Mouse (Mus musculus) limb, embryonic 14.5 days (tissue): ENCODE results near the gene Med6. TPM values are rescaled to one million over a fixed set of nuclear protein-coding genes. Genes with fewer than 3 reads are reported as not detected.

ENCODE experiments used
- ATAC-seq: fragments of 200-750 bp; cut with Nextera tagmentation; 2 replicates; pipeline ENCODE4 v1.8.0; 2017; ENCODE audit warnings: low read depth, moderate number of reproducible peaks, moderate TSS enrichment; ENCODE audit not compliant: low FRiP score
- DNase-seq: peaks from one replicate; pipeline ENCODE4 v3.0.0-alpha.2; 2015; ENCODE audit warnings: low spot score
- H3K27ac ChIP-seq: fragments of 300-500 bp; sonication (generic); replicated peaks from 2 replicates; pipeline ENCODE4 v1.5.1; 2014; ENCODE audit warnings: low read depth, mild to moderate bottlenecking, low read length, moderate library complexity, mixed read lengths
- H3K27me3 ChIP-seq: fragments of 300-500 bp; sonication (generic); 2 replicates; pipeline ENCODE4 v1.6.1; 2014; ENCODE audit warnings: low read length, mixed read lengths; ENCODE audit not compliant: control insufficient read depth, insufficient read depth
- H3K36me3 ChIP-seq: fragments of 300-500 bp; sonication (generic); 2 replicates; pipeline ENCODE4 v1.6.1; 2014; ENCODE audit warnings: mild to moderate bottlenecking, low read length, moderate library complexity, mixed read lengths; ENCODE audit not compliant: control insufficient read depth, insufficient read depth
- H3K4me1 ChIP-seq: fragments of 300-500 bp; sonication (generic); 2 replicates; pipeline ENCODE4 v1.6.1; 2014; ENCODE audit warnings: antibody characterized with exemption, low read length, mixed read lengths; ENCODE audit not compliant: control insufficient read depth, insufficient read depth
- H3K4me2 ChIP-seq: fragments of 300-500 bp; sonication (generic); replicated peaks from 2 replicates; pipeline ENCODE4 v1.6.1; 2014; ENCODE audit warnings: low read depth, mild to moderate bottlenecking, low read length, moderate library complexity; ENCODE audit not compliant: severe bottlenecking
- H3K4me3 ChIP-seq: fragments of 300-500 bp; sonication (generic); replicated peaks from 2 replicates; pipeline ENCODE4 v1.5.1; 2014; ENCODE audit warnings: low read length
- H3K9ac ChIP-seq: fragments of 300-500 bp; sonication (generic); 2 replicates; pipeline ENCODE4 v1.6.1; 2014; ENCODE audit warnings: mild to moderate bottlenecking, low read depth, low read length, moderate library complexity; ENCODE audit not compliant: severe bottlenecking
- H3K9me3 ChIP-seq: fragments of 300-500 bp; sonication (generic); 2 replicates; pipeline ENCODE4 v1.6.1; 2016; ENCODE audit warnings: low read length; ENCODE audit not compliant: control insufficient read depth
- POLR2A ChIP-seq: fragments of 200-500 bp; IDR thresholded peaks from 2 replicates; pipeline ENCODE4 v1.8.0; 2012; ENCODE audit warnings: inconsistent platforms, mild to moderate bottlenecking, moderate library complexity, borderline replicate concordance; ENCODE audit not compliant: insufficient read depth, insufficient read length; ENCODE audit errors: extremely low read depth
- WGBS: fragments of 180-500 bp; shearing (Covaris S2); extraction: QIAGEN DNeasy Blood & Tissue Kit; methylation state at CpG from one replicate; pipeline ENCODE4 v1.1.7; 2014; 5-methylcytosine and 5-hydroxymethylcytosine counted together
- polyA plus RNA-seq, 2 experiments: library from polyadenylated mRNA; depleted of rRNA in 1 of 2; stranded (reverse) in 1 of 2; unstranded in 1 of 2; fragments of >200 nt; fragmentation: Nextera tagmentation in 1 of 2; extraction: Ambion mirVana in 1 of 2; gene quantifications; 2 replicates each; pipeline versions ENCODE4 v1.2.1 to v1.2.3; 2012 to 2014

The Med6 gene
- 49.4 and 57.5 TPM in 2 replicates for polyA plus RNA-seq (2012; rRNA removed)
- 72.6 and 73.1 TPM in 2 replicates for polyA plus RNA-seq (2014; fragmentation: Nextera tagmentation; extraction: Ambion mirVana)

DNA sequence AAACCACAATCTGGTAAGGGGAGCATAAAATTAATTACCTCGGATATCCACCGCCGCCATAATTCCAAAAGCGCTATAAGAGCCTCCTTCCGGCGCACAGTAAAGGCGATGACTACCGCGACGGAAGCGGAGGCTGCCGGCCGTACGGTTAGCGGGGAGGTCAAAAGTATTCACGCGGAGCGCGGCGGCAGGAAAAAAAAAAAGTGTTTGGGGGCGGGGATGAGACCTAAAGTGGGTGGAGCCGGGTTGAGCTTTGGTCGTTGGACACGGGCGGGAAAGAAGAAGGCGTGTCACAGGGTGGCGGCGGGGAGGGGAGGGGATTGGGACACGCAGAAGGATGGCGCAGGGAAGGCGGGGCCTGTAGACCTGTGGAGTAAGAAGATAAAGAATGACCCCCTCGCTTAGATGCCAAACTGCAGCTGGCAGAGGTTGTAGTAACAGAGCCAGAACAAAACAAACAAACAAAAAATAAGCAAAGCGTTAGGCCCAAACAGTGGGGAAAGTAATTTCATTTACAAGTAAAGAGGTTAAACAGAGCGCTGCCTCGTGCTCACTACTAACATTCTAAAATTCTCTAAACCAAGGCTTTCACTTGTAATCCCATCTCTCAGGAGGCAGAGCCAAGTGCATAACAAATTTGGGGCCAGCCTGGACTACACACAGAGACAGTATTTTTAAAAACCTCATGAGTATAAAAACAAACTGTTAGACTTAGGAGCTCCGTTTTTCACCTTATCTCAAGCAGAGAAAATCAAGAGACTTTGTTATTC is at the start of gene Med6:
Gene Med6, minus strand, starts transcription at position 107 of the 770 bp plus-strand sequence.
- H3K4me1 ChIP-seq, result peaks cover 7% of the 10 kb centered on the region
- peak within 1 kb of the TSS; percentile 67 for H3K9ac ChIP-seq
- H3K27ac ChIP-seq, result 0 out of 2 replicates have a peak within 1 kb of the TSS, but pooled peaks have one; percentile 39
- peak within 1 kb of the TSS; percentile 68 for H3K4me3 ChIP-seq
- WGBS, result 5% methylated on average over 36 of the region's 36 CpGs
- no peaks in the 10 kb centered on the region for H3K27me3 ChIP-seq
- peaks cover 10% of the 10 kb centered on the region for H3K36me3 ChIP-seq
- TF ChIP-seq POLR2A, result no peak
- DNase-seq, result peak; percentile 95
- peak; percentile 97 for ATAC-seq
- H3K4me2 ChIP-seq, result peak within 1 kb of the TSS; percentile 59
- H3K9me3 ChIP-seq, result no peaks in the 10 kb centered on the region

DNA sequence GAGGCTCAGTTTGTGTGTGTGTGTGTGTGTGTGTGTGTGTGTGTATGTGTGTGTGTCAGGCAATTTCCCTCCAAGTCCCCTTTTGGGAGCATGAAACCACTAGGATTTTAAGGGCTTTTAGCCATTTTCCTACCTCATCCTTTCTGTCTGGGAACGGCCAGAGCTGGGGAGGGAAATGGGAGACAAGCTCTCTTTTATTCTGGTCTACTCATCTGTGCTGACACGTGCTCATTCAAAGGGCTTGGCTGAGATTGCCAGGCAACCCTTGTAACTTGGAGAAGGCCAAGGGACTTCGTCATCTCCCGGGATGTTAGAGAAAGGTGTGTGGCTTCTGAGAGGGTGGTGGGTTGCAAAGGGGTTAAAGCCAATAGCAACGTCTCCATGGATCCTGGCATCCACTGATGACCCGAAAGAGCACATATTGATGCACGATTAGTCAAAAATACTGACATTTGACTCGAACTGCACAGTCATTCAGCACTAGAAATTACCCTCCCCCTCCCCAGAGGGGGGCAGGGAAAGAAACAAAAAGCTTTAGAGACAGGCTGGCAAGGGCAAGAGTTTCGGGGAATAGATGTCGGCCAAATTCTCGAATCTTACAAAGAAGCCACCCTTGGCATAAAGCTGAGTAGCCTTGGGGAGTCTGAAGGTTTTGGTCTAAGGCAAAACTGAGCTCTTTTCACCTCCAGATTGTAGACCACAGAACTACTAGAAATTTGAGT is 47.7 kb upstream of the Med6 start:
- TF ChIP-seq POLR2A, result no peak
- no peak overlapping the region for H3K4me2 ChIP-seq
- no peak overlapping the region for H3K27ac ChIP-seq
- H3K9ac ChIP-seq, result no peak overlapping the region
- H3K4me3 ChIP-seq, result no peak overlapping the region
- no peak for ATAC-seq
- no peak for DNase-seq
- no peaks in the 10 kb centered on the region for H3K36me3 ChIP-seq
- 75% methylated on average over 11 of the region's 11 CpGs for WGBS
- no peaks in the 10 kb centered on the region for H3K9me3 ChIP-seq
- H3K27me3 ChIP-seq, result no peaks in the 10 kb centered on the region
- no peaks in the 10 kb centered on the region for H3K4me1 ChIP-seq

DNA sequence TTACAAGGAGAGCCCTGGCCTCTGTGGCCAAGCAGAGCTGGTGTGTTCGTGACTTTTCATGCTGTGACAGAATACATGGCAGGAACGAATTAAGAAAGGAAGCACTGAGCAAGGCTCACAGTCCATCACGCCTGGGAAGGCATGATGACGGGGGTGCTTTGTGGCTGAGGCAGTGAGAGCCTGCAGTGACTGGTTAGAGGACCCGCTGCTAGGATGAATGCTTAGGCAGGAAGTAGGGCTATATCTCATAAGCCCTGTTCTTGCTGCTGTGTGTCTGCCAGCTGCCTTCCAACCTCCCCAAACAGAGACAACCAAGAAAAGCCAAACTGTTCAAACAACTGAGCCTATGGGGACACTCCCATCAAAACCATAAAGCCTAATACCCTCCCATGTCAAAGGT is 45.8 kb upstream of the Med6 start:
- no peaks in the 10 kb centered on the region for H3K4me1 ChIP-seq
- ATAC-seq (no peak), DNase-seq (no peak)
- TF ChIP-seq POLR2A, result no peak
- H3K27me3 ChIP-seq, result no peaks in the 10 kb centered on the region
- no peak overlapping the region for H3K9ac ChIP-seq
- H3K27ac ChIP-seq, result no peak overlapping the region
- no peak overlapping the region for H3K4me3 ChIP-seq
- WGBS, result 61% methylated on average over 5 of the region's 5 CpGs
- H3K36me3 ChIP-seq, result no peaks in the 10 kb centered on the region
- H3K4me2 ChIP-seq, result no peak overlapping the region
- H3K9me3 ChIP-seq, result no peaks in the 10 kb centered on the region

DNA sequence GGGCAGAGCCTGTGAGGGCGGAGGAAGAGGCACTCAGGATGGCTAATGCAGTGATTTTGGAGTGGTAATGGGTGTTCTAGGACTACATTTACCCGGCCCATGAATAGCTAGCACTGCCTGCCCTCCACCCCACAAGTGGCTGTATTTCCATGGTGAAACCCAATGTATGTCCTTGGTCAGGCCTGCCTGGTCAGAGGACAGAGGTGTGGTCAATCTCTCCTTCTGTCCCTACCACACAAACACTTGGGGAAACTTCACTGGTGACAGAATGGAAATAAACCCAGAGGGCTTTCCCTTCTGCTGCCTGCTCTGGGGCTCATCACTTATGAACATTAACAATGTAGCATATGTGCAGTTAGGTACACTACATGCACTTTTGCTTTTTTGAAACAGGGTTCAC is 38.4 kb upstream of the Med6 start:
- WGBS, result 70% methylated on average over 2 of the region's 2 CpGs

DNA sequence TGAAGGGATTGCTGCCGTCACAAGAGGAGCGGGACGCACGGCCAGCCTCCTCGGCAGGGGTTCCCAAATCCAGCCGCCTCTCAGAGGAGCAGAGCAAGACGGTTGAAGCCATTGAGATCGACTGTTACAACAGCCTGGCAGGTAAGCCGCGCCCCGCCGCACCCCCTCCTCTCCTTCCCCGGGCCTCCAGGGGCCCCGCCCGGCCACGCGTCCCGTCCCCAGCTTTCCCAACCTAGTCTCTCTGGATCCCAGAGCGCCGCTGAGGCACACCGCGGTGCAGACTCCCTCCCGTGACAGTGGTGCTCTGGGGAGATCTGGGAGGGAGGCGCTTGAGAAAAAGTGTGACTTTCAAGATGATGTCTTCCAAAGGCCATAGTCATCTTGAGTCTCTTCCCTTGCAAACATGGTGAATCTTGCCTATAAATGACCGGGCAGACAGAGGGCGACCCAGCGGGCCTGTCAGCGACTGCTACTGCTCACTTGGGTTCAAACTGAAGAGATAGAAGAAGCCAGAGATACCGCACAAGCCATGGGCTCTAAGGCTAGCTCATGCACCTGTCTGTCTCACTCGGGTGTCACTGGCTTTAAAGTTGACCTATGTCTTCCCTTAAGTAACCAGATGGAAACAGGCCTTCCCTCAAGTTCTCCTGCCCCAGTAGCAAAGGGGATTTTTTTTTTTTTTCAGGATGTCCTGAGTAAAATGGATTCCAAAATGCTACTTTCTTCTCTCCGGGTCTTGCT is 37.0 kb upstream of the Med6 start:
- Histone ChIP-seq H3K27me3 (peaks cover 52% of the 10 kb centered on the region), H3K27ac (no peak overlapping the region), H3K9me3 (no peaks in the 10 kb centered on the region), H3K4me1 (no peaks in the 10 kb centered on the region; the same call in 1 of the 2 replicates), H3K9ac (peak overlapping the region; percentile 55), H3K4me3 (peak overlapping the region; percentile 53), H3K4me2 (peak overlapping the region; percentile 97), H3K36me3 (no peaks in the 10 kb centered on the region)
- no peak for TF ChIP-seq POLR2A
- ATAC-seq (no peak), DNase-seq (no peak)
- WGBS, result 2% methylated on average over 22 of the region's 31 CpGs

More for the DNA sequence above, 38.4 kb upstream of the Med6 start:
- peaks cover 52% of the 10 kb centered on the region for H3K27me3 ChIP-seq
- no peak overlapping the region for H3K4me3 ChIP-seq
- no peaks in the 10 kb centered on the region for H3K36me3 ChIP-seq
- H3K9ac ChIP-seq, result no peak overlapping the region
- H3K27ac ChIP-seq, result no peak overlapping the region
- H3K4me2 ChIP-seq, result no peak overlapping the region
- no peaks in the 10 kb centered on the region; the same call in 1 of the 2 replicates for H3K4me1 ChIP-seq
- no peak for ATAC-seq
- no peak for TF ChIP-seq POLR2A
- H3K9me3 ChIP-seq, result no peaks in the 10 kb centered on the region
- DNase-seq, result no peak
